Mouse (Mus musculus) G1E-ER4 (cell line): ENCODE measurements around the gene Tomm40. TPM values are rescaled to one million over a fixed set of nuclear protein-coding genes. Genes with fewer than 3 reads are reported as not detected.

Source experiments
- GATA1 ChIP-seq: IDR thresholded peaks from one replicate; pipeline ENCODE4 v1.8.0; 2012; ENCODE audit warnings: low read length, inconsistent platforms
- polyA plus RNA-seq: library from polyadenylated mRNA; stranded (reverse); fragments of >175 nt; gene quantifications from 2 replicates; pipeline ENCODE4 v1.2.3, GENCODE M21; 2012

Gene Tomm40
- polyA plus RNA-seq, 1 experiment, result 694 TPM

GRCm38 (mm10) chr7:19722754-19723195 is 7.5 kb upstream of the Tomm40 start:
- no peak for TF ChIP-seq GATA1

DNA sequence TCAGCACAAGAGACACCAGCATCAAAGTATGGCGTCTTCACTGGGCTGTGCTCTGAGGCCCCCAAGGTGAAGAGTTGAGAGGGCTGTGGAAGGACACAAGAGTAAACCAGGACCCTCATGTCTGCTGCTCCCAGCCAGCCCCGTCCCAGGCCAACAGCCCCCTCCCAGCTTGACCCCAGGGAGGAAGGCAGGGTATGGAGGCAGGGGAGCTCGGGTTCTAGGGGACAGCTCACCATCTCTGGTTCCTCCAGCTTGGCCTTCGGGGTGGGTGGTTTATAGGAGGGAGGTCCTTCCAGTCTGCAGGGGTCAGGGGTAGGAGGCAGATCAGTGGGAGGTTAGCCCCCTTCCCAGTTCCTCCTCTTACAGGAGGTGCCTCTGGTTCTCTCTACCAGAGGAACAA is 4.0 kb upstream of the Tomm40 start:
- TF ChIP-seq GATA1, result no peak

DNA sequence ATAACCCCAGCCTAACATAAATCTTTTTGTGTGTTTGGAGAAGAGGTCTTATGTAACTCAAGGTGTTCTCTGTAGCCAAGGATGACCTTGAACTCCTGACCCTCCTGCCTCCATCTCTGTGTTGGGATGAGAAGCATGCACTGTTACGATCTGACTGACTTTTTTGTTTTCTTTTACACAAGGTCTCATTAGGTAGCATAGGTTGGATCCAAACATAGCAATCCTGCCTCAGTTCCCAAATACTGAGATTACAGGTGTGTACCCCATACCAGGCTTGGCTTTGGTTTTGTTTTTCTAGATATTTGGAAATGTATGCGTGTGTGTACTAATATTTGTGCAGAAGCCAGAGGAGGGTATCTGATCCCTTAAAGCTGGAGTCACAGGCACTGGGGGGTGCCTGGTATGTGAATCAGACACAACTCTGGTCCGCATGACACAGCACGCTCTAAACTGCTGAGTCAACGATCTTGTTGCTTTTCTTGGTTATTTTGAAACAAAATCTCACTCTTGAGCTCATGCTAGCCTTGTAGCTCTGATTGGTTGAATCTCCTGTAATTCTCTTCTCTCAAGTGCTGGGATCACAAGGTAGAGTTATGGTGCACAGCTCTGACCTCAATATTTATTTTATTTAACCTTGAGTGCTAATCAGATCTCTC is 3.2 kb upstream of the Tomm40 start:
- TF ChIP-seq GATA1, result no peak

DNA sequence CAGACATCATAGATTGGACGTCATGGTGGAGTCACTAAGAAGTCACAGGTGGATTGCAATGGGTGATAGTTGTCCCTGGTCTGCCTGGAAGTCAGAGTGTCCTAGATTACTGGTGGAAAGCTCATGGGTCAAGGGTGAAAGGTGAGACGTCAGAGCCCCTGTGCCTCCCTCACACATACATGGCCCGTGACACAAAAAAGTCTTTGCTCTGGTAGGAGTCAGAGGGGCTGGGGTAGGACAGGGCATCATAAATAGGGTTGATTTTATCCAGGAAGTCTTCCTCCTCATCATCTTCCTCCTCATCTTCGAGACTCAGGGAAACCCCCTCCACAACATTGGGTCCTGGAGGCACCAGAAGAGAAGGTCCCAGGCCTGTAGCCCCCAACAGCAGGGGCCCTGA is 2.1 kb upstream of the Tomm40 start:
- TF ChIP-seq GATA1, result no peak

DNA sequence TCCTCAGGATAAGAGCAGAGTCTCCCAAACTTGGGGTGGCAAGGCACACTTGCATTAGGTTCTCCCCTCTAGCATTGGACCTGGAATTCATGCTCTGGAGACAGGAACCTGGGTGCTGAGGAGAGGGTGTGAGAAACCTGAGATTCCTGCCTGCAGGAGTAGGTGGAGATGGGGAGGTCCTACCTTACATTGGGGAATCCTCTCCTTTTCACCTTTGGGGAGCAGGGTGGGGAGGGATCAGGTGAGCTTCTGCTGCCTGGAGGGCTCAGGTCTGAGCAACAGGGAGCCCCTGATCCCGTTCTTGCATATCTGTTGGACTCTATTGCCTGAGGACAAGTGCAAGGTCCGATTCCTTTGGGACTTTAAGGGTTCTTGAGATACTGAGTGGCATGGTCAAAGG is 1.6 kb upstream of the Tomm40 start:
- no peak for TF ChIP-seq GATA1

- TF ChIP-seq GATA1, result no peak
Measured at GRCm38 (mm10) chr7:19716055-19716682, 931 bp upstream of the Tomm40 start.

DNA sequence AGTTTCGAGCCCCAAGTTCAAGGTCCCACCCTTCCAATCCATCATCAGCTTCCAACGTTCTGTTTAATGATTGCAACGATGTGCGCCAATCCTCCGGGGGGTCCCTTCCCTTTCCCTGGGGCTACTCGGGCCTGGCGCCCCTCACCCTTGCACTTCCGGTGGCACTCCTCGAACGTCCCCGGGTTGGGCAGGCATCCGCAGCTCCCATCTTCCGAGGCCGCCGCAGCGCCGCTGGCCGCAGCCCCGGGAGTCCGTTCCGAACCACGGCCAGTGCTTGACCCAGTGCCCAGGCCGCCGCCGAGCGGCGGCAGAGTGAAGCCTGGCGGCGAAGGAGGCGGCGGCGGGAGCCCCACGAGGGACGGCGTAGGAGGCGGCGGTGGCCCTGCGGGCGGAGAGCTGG is 402 bp downstream of the Tomm40 start:
- no peak for TF ChIP-seq GATA1

DNA sequence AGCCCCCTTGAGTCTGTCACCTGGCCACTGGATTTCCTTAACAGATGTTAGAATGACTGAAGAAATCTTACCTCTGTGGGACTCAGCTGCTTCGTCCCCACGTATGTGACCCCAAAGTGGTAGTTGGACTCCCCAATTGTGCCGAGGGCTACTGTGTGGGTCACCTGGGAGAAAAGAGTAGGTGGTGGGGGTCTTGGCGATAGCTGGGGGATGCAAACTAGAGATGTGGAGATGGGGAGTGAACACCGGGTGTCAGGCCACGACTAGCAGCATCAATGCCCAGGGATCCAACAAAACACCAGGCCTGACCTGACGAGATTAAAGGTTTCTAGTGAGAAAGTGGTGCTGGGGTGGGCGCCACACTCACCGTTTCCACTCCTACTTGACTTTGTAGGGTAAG is 1.6 kb downstream of the Tomm40 start:
- no peak for TF ChIP-seq GATA1

- no peak for TF ChIP-seq GATA1
Measured at GRCm38 (mm10) chr7:19713196-19713595, 2.0 kb downstream of the Tomm40 start.

GRCm38 (mm10) chr7:19712414-19712813 is 2.8 kb downstream of the Tomm40 start:
- no peak for TF ChIP-seq GATA1

DNA sequence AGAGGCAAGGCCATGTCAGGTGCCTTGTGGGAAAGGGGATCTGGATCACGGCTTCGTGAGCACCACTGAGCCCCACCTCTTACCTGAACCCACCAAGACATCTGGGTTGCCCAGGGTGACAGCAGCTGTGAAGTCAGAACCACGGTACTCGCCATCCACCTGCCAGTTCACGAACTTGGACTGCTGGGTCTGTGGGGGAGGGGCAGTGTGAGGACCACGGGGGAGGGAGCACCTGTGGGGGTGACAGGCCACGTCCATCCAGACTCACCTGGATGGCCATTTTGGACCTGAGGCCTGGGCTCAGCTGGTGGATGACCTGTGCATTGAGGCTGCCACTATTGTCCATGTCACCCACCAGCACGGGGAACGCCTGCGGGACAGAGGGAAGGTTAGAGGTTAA is 4.6 kb downstream of the Tomm40 start:
- no peak for TF ChIP-seq GATA1

- no peak for TF ChIP-seq GATA1
Measured at GRCm38 (mm10) chr7:19705271-19705670, 10.0 kb downstream of the Tomm40 start.

DNA sequence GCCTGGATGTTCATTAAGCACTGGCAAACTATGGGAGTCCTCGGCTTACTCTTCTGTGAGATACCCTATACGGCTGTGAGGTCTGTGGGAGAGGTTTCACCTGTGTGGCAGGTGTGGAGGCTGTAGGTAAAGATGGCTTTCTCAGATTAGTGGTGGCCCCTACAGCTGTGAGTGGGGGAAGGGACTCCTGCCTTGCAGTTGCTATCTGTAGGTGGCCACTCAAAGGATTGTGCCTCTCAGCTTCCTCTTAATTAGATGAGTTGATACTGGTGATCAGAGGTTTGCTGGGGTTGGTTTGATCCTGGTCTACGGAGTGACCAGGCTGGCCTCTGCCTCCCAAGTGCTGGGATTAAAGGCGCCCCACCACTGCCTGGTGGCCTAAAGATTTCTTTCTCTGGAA is 10.8 kb downstream of the Tomm40 start:
- no peak for TF ChIP-seq GATA1

DNA sequence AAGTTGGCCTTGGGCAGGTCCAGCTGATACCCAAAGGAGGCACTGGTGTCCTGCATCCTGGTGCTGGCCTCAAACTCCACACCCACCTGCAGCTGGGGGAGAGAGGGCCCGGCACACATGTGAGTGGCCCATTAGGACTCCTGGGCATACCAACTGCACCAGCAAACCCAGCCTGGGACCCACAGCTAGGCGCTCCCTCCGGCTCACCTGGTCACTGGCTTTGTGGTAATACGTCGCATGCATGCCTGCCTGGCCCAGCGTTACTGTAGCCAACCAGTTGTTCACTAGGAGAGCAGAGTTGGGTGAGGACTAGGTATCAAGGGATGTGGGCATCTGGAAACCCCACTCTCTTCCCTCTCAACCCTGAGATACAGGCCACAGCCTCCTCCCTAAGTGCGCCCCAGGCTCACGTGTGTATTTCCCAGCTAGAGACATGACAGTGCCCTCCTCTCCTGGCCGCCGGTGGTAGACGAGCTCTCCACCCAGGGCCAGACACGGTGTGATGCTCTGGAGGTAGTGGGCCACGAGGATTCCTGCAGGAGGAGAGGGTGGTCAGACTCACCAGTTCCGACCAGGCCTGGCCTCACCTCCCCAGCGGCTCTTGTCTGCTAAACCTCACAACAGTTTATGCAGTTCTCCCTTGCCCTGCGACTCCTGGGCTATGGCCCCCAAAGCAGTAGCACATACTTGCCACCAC is 12.2 kb downstream of the Tomm40 start:
- TF ChIP-seq GATA1, result no peak

DNA sequence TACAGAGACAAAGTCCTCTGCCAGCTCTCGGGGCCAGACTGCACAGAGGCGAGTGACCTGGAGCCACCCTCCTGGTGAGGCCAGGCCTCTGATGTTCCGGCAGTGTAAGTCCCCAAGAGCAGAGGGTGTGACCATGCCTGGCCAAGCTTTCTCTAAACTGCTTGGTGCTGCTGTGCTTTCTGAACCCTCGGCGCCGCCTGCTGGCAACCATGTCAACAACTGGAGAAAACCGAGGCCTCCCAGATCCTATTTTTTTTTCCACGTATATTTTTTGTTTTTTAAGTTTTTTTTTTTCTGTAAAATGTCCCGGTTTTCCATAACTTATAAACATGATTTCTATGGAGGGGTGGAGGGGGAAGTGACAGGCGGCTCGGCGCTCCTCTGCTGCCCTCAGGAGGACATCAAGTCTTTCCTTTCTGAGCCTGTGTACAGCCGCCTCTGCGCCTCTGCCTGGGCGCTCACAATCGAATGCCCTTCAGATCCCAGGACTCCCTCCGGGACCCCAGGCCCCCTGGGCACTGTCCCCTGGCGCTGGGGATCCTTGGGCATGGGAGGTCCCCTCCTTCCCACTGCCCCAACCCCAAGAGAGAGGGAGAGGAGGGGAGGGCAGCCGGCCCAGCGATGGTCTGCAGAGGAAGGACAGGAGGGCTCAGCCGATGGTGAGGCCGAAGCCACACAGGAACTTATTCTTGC is 14.0 kb downstream of the Tomm40 start:
- TF ChIP-seq GATA1, result no peak

DNA sequence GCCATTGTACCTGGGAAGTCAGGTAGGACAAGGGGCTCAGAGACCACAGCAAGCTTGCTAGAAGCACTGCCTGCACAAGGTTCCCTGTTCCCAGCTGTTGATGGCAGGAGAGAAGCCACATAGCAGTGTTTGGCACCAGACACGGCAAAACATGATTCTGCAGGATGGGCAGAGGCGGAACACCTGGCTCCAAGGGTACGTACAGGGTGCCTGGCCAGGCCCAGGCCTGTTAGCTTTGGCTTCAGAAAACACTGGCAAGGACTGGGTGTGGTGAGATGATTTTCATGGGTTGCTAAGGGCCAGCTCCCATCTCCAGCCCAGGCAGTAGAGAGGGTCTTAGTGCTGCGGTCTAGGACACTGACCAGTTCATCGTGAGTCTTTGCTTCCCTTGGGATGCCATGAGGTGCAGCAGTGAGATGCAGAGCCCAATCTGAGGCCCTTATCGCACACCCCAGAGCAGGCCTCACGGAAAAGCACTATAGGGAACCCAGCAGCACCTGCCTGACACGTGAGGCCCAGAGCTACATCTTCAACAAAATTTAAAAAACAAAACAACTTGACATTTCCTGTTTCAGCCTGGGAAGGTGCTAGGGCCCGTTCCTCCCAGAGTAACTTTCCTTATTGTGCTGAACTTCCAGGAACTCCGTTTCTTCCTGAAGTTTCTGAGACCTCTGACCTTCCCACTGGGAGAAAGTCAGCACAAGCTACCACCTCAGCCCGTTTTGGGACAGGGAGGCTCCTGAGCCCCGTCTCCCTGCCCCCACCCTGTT is 14.8 kb downstream of the Tomm40 start:
- no peak for TF ChIP-seq GATA1

DNA sequence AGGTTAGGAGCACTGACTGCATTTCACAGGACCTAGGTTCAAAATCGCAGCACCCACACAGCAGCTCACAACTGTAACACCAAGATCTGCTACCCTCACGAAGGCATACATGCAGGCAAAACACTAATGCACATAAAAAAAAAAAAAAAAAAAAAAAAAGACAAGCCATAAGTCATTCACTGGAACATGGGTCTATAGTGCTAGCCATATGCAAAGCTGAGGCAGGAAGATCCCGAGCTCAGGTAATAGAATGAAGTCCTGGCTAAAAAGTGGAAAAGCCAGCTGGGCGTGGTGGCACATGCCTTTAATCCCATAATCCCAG is 15.4 kb downstream of the Tomm40 start:
- no peak for TF ChIP-seq GATA1
